Mouse (Mus musculus) splenic B cell, adult 2 months (primary cell): ENCODE data around the gene Hoxa3.

ENCODE experiments used
- DNase-seq: peaks from one replicate; pipeline ENCODE4 v3.0.0-alpha.2; 2011; ENCODE audit warnings: low read depth, low spot score
- H3K27me3 ChIP-seq: 2 replicates; pipeline ENCODE4 v1.6.1; 2012; ENCODE audit warnings: mild to moderate bottlenecking, low read length, moderate library complexity, mixed read lengths; ENCODE audit not compliant: control insufficient read depth, poor library complexity, insufficient read depth, severe bottlenecking
- H3K36me3 ChIP-seq: 2 replicates; pipeline ENCODE4 v1.6.1; 2012; ENCODE audit warnings: mild to moderate bottlenecking, low read length, moderate library complexity, mixed read lengths; ENCODE audit not compliant: control insufficient read depth, poor library complexity, insufficient read depth, severe bottlenecking

The Hoxa3 gene

GRCm38 (mm10) chr6:52200073-52200750 lies 12.9 kb downstream of the Hoxa3 start:
- H3K27me3 ChIP-seq = no peaks in the 10 kb centered on the region
- no peaks in the 10 kb centered on the region for H3K36me3 ChIP-seq
- no peak for DNase-seq

- DNase-seq = no peak
- no peaks in the 10 kb centered on the region for H3K36me3 ChIP-seq
- H3K27me3 ChIP-seq = no peaks in the 10 kb centered on the region
These were observed 15.9 kb downstream of the Hoxa3 start for GRCm38 (mm10) chr6:52197271-52197670.

GRCm38 (mm10) chr6:52196811-52197210 lies 16.3 kb downstream of the Hoxa3 start:
- Histone ChIP-seq H3K27me3 (no peaks in the 10 kb centered on the region), H3K36me3 (no peaks in the 10 kb centered on the region)
- no peak for DNase-seq

- DNase-seq = no peak
- no peaks in the 10 kb centered on the region for H3K36me3 ChIP-seq
- no peaks in the 10 kb centered on the region for H3K27me3 ChIP-seq
These were observed 18.4 kb downstream of the Hoxa3 start for GRCm38 (mm10) chr6:52194690-52195089.

GRCm38 (mm10) chr6:52191860-52192550 lies 21.1 kb downstream of the Hoxa3 start:
- Histone ChIP-seq H3K36me3 (no peaks in the 10 kb centered on the region), H3K27me3 (no peaks in the 10 kb centered on the region)
- peak; percentile 83 for DNase-seq

- Histone ChIP-seq H3K36me3 (no peaks in the 10 kb centered on the region), H3K27me3 (no peaks in the 10 kb centered on the region)
- no peak for DNase-seq
These were observed 22.0 kb downstream of the Hoxa3 start, which contains the start of gene Hoxa4 for GRCm38 (mm10) chr6:52190906-52191810. TSS of gene Hoxa4 (minus strand) at chr6:52191753.

- no peak for DNase-seq
- no peaks in the 10 kb centered on the region for H3K36me3 ChIP-seq
These were observed 22.7 kb downstream of the Hoxa3 start for GRCm38 (mm10) chr6:52190410-52190809.

GRCm38 (mm10) chr6:52189909-52190308 lies 23.2 kb downstream of the Hoxa3 start:
- H3K36me3 ChIP-seq = no peaks in the 10 kb centered on the region
- H3K27me3 ChIP-seq = no peaks in the 10 kb centered on the region
- no peak for DNase-seq

More at GRCm38 (mm10) chr6:52190410-52190809, 22.7 kb downstream of the Hoxa3 start:
- no peaks in the 10 kb centered on the region for H3K27me3 ChIP-seq

GRCm38 (mm10) chr6:52189172-52189591 lies 24.0 kb downstream of the Hoxa3 start:
- H3K27me3 ChIP-seq = no peaks in the 10 kb centered on the region
- no peaks in the 10 kb centered on the region for H3K36me3 ChIP-seq
- no peak for DNase-seq

- Histone ChIP-seq H3K36me3 (no peaks in the 10 kb centered on the region), H3K27me3 (no peaks in the 10 kb centered on the region)
- no peak for DNase-seq
These were observed 26.6 kb downstream of the Hoxa3 start for GRCm38 (mm10) chr6:52186500-52186899.

GRCm38 (mm10) chr6:52185834-52186233 lies 27.3 kb downstream of the Hoxa3 start:
- DNase-seq = no peak
- Histone ChIP-seq H3K27me3 (no peaks in the 10 kb centered on the region), H3K36me3 (no peaks in the 10 kb centered on the region)

GRCm38 (mm10) chr6:52185222-52185621 lies 27.9 kb downstream of the Hoxa3 start:
- Histone ChIP-seq H3K36me3 (no peaks in the 10 kb centered on the region), H3K27me3 (no peaks in the 10 kb centered on the region)
- no peak for DNase-seq

- H3K36me3 ChIP-seq = no peaks in the 10 kb centered on the region
- no peak for DNase-seq
These were observed 28.5 kb downstream of the Hoxa3 start for GRCm38 (mm10) chr6:52184668-52185067.

GRCm38 (mm10) chr6:52183311-52184080 lies 29.6 kb downstream of the Hoxa3 start:
- H3K36me3 ChIP-seq = no peaks in the 10 kb centered on the region
- no peaks in the 10 kb centered on the region for H3K27me3 ChIP-seq
- no peak for DNase-seq

More at GRCm38 (mm10) chr6:52184668-52185067, 28.5 kb downstream of the Hoxa3 start:
- H3K27me3 ChIP-seq = no peaks in the 10 kb centered on the region
